Mouse (Mus musculus) gastrocnemius, postnatal 4 days (tissue): ENCODE results near the gene Krt34. TPM values are rescaled to one million over a fixed set of nuclear protein-coding genes. Genes with fewer than 3 reads are reported as not detected.
A peak's percentile ranks its signal among the peaks of the same experiment; 100 is the strongest.

Experiments
- DNase-seq, 2 experiments: peaks; one replicate each; pipeline ENCODE4 v3.0.0; 2021 to 2022; ENCODE audit warnings: low spot score in 2 of 2, mixed read lengths in 2 of 2
- total RNA-seq, 2 experiments: library from RNA; stranded (reverse); gene quantifications; 2 replicates each; pipeline ENCODE4 v1.2.3; 2021

Gene Krt34
- total RNA-seq, 2 experiments from 2014 or later = not detected

- peak in 1 of 2 experiments; percentile 37 for DNase-seq
These were observed 36.5 kb downstream of the Krt34 start for GRCm38 (mm10) chr11:100004846-100005245.

DNA sequence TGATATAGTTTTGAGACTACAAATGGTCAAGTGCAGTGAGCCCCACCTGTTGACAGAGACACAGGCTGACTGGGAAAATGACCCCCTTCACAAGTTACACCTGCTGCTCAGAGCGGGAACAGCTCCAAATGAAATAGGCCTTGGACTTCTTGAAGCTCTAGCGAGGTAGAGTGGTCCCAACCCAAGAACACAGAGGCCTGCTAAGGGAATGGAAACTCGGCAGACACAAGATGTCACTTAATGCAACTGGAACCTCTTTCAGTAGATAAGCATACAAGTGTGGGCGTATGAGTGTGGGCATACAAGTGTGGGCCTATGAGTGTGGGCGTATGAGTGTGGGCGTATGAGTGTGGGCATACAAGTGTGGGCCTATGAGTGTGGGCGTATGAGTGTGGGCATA lies 42.3 kb downstream of the Krt34 start:
- DNase-seq = no peak

GRCm38 (mm10) chr11:99994384-99994661 lies 47.0 kb downstream of the Krt34 start:
- DNase-seq = no peak

GRCm38 (mm10) chr11:99993620-99994383 lies 47.6 kb downstream of the Krt34 start, which contains the start of gene Krtap17-1:
Gene Krtap17-1 (minus strand): TSS chr11:99993994.
- no peak for DNase-seq

- DNase-seq = no peak
These were observed 50.8 kb downstream of the Krt34 start for GRCm38 (mm10) chr11:99990571-99990970.

DNA sequence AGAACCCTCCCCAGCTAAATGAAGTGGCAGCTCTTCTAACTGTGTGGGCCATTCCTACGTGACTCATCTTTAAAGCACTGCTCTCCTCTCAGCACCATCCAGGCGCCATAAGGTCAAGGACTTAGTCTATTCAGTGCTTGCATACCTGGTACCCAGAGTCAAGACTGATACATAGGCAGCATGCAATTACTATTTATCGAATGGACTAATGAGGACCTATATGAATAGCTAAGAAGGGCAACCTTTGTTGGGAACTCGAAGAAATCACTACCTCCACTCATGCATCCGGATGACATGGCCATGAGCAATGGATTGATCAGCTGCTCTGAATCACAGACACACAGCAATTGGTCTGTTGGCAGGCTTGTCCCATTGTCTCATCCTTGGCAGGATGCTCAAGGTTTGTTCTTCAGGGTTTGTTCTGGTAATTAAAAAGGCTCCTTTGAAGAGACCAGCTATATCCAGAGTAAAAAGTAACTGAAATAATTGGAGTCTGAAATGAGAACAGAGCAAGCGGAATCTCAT lies 51.4 kb downstream of the Krt34 start:
- DNase-seq = no peak

DNA sequence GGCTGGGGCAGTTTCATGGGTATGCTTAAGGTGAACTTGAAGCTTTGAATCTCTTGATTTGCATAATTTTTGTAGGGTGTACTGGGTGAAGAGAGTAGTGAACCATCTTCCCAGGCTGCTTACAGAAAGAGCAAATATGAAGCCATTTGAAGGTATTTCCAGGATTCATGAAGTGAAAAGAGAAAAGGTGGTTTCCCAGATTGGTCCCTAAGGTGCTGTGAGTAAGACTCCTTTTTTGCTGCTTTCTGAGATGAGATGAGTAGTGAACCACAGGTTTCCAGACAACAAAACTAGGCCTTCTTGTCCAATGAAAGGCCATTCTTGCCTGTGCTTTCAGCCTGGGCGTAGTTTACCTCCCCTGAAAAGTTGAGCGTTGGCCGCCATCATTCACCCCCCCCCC lies 52.8 kb downstream of the Krt34 start:
- no peak for DNase-seq

Other genes with a start within 250 kb of the Krt34 start
- not detected for gene Gm11596, start 248.1 kb downstream of the Krt34 start, total RNA-seq
- not detected for gene Gm11569, start 242.6 kb downstream of the Krt34 start, total RNA-seq
- not detected for gene Gm11554, start 237.1 kb downstream of the Krt34 start, total RNA-seq
- gene Krtap4-13, start 231.7 kb downstream of the Krt34 start, total RNA-seq = not detected
- not detected for gene Gm11564, start 225.9 kb downstream of the Krt34 start, total RNA-seq
- not detected for gene 2300003K06Rik, start 203.5 kb downstream of the Krt34 start, total RNA-seq
- not detected for gene Krtap4-16, start 189.9 kb downstream of the Krt34 start, total RNA-seq
- not detected for gene Gm11568, start 183.6 kb downstream of the Krt34 start, total RNA-seq
- gene Gm11559, start 177.1 kb downstream of the Krt34 start, total RNA-seq = not detected
- not detected for gene Krtap9-1, start 168.2 kb downstream of the Krt34 start, total RNA-seq
- gene Gm11567, start 162.4 kb downstream of the Krt34 start, total RNA-seq = not detected
- not detected for gene Krtap31-1, start 133.6 kb downstream of the Krt34 start, total RNA-seq
- not detected for gene Gm11565, start 126.8 kb downstream of the Krt34 start, total RNA-seq
- not detected for gene Krtap31-2, start 105.3 kb downstream of the Krt34 start, total RNA-seq
- not detected for gene Krtap9-5, start 93.1 kb downstream of the Krt34 start, total RNA-seq
- gene Krtap29-1, start 62.5 kb downstream of the Krt34 start, total RNA-seq = not detected
- gene Krtap16-1, start 55.0 kb downstream of the Krt34 start, total RNA-seq = not detected
- not detected for gene Krtap17-1, start 47.6 kb downstream of the Krt34 start, total RNA-seq
- not detected for gene Krt33a, start 25.3 kb downstream of the Krt34 start, total RNA-seq
- under 1 TPM in 1 of 2 experiments, not detected in 1; 0.22 TPM for gene Krt33b, start 11.7 kb downstream of the Krt34 start, total RNA-seq
- gene Krt31, start 9.0 kb upstream of the Krt34 start, total RNA-seq = not detected
- gene Krt32, start 46.7 kb upstream of the Krt34 start, total RNA-seq = not detected
- under 1 TPM; 0.15 to 0.31 TPM for gene Krt35, start 54.7 kb upstream of the Krt34 start, total RNA-seq
- gene Krt36, start 64.1 kb upstream of the Krt34 start, total RNA-seq = not detected
- gene Krt13, start 80.0 kb upstream of the Krt34 start, total RNA-seq = not detected
- gene Krt15, start 94.4 kb upstream of the Krt34 start, total RNA-seq = 1 to 10 TPM in 1 of 2 experiments, under 1 TPM in 1; 0.27 to 1.1 TPM
- gene Krt19, start 107.1 kb upstream of the Krt34 start, total RNA-seq = 1 to 10 TPM in 1 of 2 experiments, under 1 TPM in 1; 0.71 to 1.3 TPM
- under 1 TPM in 1 of 2 experiments, not detected in 1; 0.15 TPM for gene Krt9, start 151.7 kb upstream of the Krt34 start, total RNA-seq
- 1 to 10 TPM in 1 of 2 experiments, under 1 TPM in 1; 0.15 to 1.8 TPM for gene Krt14, start 166.0 kb upstream of the Krt34 start, total RNA-seq
- gene Krt16, start 207.3 kb upstream of the Krt34 start, total RNA-seq = under 1 TPM in 1 of 2 experiments, not detected in 1; 0.29 TPM
- gene Krt17, start 219.5 kb upstream of the Krt34 start, total RNA-seq = under 1 TPM; 0.29 to 0.44 TPM
- not detected for gene Krt42, start 228.3 kb upstream of the Krt34 start, total RNA-seq